25 mouse cellular contexts compared by ENCODE assay signal in genomic region chr2:71526595-71527322, GRCm38 (mm10). TPM values are rescaled to one million over a fixed set of nuclear protein-coding genes. Genes with fewer than 3 reads are reported as not detected.
A peak's percentile ranks its signal among the peaks of the same experiment; 100 is the strongest.
DNase-seq lines count a peak whose midpoint lies in the region; ATAC-seq lines count a peak whose summit lies in the region.
"Had no signal": no experiment of that assay in that cellular context is flagged by ENCODE, and none has a peak within 500 bp of the region (broad histone marks: within the 10 kb centered on the region; RNA-seq: fewer than 3 reads in every experiment).

No protein-coding gene starts in this region.

- peak; percentile 41 for DNase-seq in embryonic facial prominence, embryonic 10.5 days (ENCODE audit: low spot score)
- DNase-seq in forebrain, embryonic 11.5 days (ENCODE audit: low spot score), result no peak
- no peak for DNase-seq in heart, adult 11 months
- no peak for DNase-seq in retina, postnatal 1 day
- no peak for DNase-seq in gastrocnemius, postnatal 4 days (ENCODE audit: low spot score in 2 of 2)
- DNase-seq: adrenal gland, postnatal 25 days; cerebellum, adult 8-10 months; gastrocnemius, adult 2 months; heart, adult 18-20 months; kidney, adult 11 months; kidney, postnatal 10 days; layer of hippocampus, adult 9-11 months; spleen, adult 18-20 months; thymus, postnatal 14 days had no signal

- H3K36me3 ChIP-seq in megakaryocyte, embryonic 14.5 days (replicated peaks; ENCODE audit: low read length), result no peaks in the 10 kb centered on the region
- no peaks in the 10 kb centered on the region for H3K36me3 ChIP-seq in embryonic facial prominence, embryonic 10.5 days (replicated peaks)
- no peaks in the 10 kb centered on the region for H3K36me3 ChIP-seq in forebrain, embryonic 11.5 days (ENCODE audit: control insufficient read depth, insufficient read depth, low read length)
- H3K36me3 ChIP-seq in midbrain, embryonic 15.5 days (replicated peaks), result no peaks in the 10 kb centered on the region
- H3K36me3 ChIP-seq: limb, embryonic 13.5 days had no signal

- peaks cover 2% of the 10 kb centered on the region; the same call in 1 of the 2 replicates for H3K9me3 ChIP-seq in megakaryocyte, embryonic 14.5 days
- no peaks in the 10 kb centered on the region for H3K9me3 ChIP-seq in embryonic facial prominence, embryonic 10.5 days
- no peaks in the 10 kb centered on the region for H3K9me3 ChIP-seq in forebrain, embryonic 11.5 days (ENCODE audit: control insufficient read depth, low read length)
- no peaks in the 10 kb centered on the region for H3K9me3 ChIP-seq in midbrain, embryonic 15.5 days
- H3K9me3 ChIP-seq: limb, embryonic 13.5 days had no signal

- H3K9ac ChIP-seq in forebrain, embryonic 11.5 days (ENCODE audit: low read length), result peak overlapping the region; percentile 1; the same call in 1 of the 2 replicates
- H3K9ac ChIP-seq in midbrain, embryonic 15.5 days, result no peak overlapping the region
- H3K9ac ChIP-seq: limb, embryonic 13.5 days; liver, embryonic 14.5 days had no signal

- H3K4me3 ChIP-seq in megakaryocyte, embryonic 14.5 days (replicated peaks), result peak overlapping the region; percentile 11
- peak overlapping the region; percentile 65 for H3K4me3 ChIP-seq in embryonic facial prominence, embryonic 10.5 days
- peak overlapping the region; percentile 27 for H3K4me3 ChIP-seq in forebrain, embryonic 11.5 days (ENCODE audit: low read depth, low read length)
- peak overlapping the region; percentile 0; the same call in 1 of the 2 replicates for H3K4me3 ChIP-seq in midbrain, embryonic 15.5 days
- H3K4me3 ChIP-seq: gastrocnemius, adult 2 months; limb, embryonic 13.5 days had no signal

- H3K27ac ChIP-seq in embryonic facial prominence, embryonic 10.5 days (replicated peaks), result peak overlapping the region; percentile 89
- peak overlapping the region; percentile 42; the same call in 1 of the 2 replicates for H3K27ac ChIP-seq in forebrain, embryonic 11.5 days (ENCODE audit: low read depth, low read length)
- no peak overlapping the region for H3K27ac ChIP-seq in midbrain, embryonic 15.5 days
- H3K27ac ChIP-seq: gastrocnemius, adult 2 months; limb, embryonic 13.5 days; liver, embryonic 14.5 days had no signal

- WGBS in embryonic facial prominence, embryonic 10.5 days, result 2% methylated on average over 10 of the region's 10 CpGs
- 2% methylated on average over 10 of the region's 10 CpGs for WGBS in forebrain, embryonic 11.5 days
- 5% methylated on average over 10 of the region's 10 CpGs for WGBS in midbrain, embryonic 15.5 days

- peaks cover 92% of the 10 kb centered on the region for H3K27me3 ChIP-seq in megakaryocyte, embryonic 14.5 days (replicated peaks)
- H3K27me3 ChIP-seq in embryonic facial prominence, embryonic 10.5 days (replicated peaks; ENCODE audit: low read depth, poor library complexity, severe bottlenecking), result peaks cover 98% of the 10 kb centered on the region
- peaks cover 85% of the 10 kb centered on the region for H3K27me3 ChIP-seq in forebrain, embryonic 11.5 days (ENCODE audit: control insufficient read depth, insufficient read depth, low read length)
- H3K27me3 ChIP-seq in midbrain, embryonic 15.5 days (replicated peaks), result peaks cover 85% of the 10 kb centered on the region
- H3K27me3 ChIP-seq: Patski had no signal

- ATAC-seq in megakaryocyte, adult 5-6 weeks (ENCODE audit: poor library complexity, severe bottlenecking), result no peak
- no peak for ATAC-seq in forebrain, embryonic 11.5 days (replicated peaks; ENCODE audit: low FRiP score)
- ATAC-seq in midbrain, embryonic 15.5 days (replicated peaks), result no peak
- ATAC-seq: activated CD4-positive, CD25-positive, alpha-beta regulatory T cell, adult 4 months; lung, postnatal 0 days; Patski had no signal

- H3K4me1 ChIP-seq in megakaryocyte, embryonic 14.5 days, result peaks cover 48% of the 10 kb centered on the region
- peaks cover 81% of the 10 kb centered on the region for H3K4me1 ChIP-seq in embryonic facial prominence, embryonic 10.5 days
- H3K4me1 ChIP-seq in forebrain, embryonic 11.5 days (replicated peaks; ENCODE audit: control insufficient read depth, insufficient read depth, low read length), result peaks cover 11% of the 10 kb centered on the region; the same call in 1 of the 2 replicates
- H3K4me1 ChIP-seq in midbrain, embryonic 15.5 days, result peaks cover 18% of the 10 kb centered on the region

- peak overlapping the region; percentile 81 for H3K4me2 ChIP-seq in forebrain, embryonic 11.5 days (ENCODE audit: low read depth, low read length, severe bottlenecking)
- H3K4me2 ChIP-seq in midbrain, embryonic 15.5 days, result no peak overlapping the region
- H3K4me2 ChIP-seq: limb, embryonic 13.5 days had no signal

RNA-seq across cellular contexts. Expression of gene Dlx1, which starts 1.2 kb away (rescaled TPM):
- polyA plus RNA-seq in megakaryocyte, embryonic 14.5 days (2012; ENCODE audit: insufficient read depth, low replicate concordance), result 0.31 TPM in 1 of 2 replicates, not detected in the other
- total RNA-seq in megakaryocyte, adult 5-6 weeks (2015), result not detected in 2 replicates
- total RNA-seq in megakaryocyte, adult 5-6 weeks (2017), result not detected in 2 replicates
- 46.1 and 69.6 TPM in 2 replicates for polyA plus RNA-seq in embryonic facial prominence, embryonic 10.5 days (2016; fragmentation: Nextera tagmentation; extraction: Ambion mirVana)
- 118 and 133 TPM in 2 replicates for polyA plus RNA-seq in forebrain, embryonic 11.5 days (2014; fragmentation: Nextera tagmentation; extraction: Ambion mirVana)
- 44.3 and 55.9 TPM in 2 replicates for polyA plus RNA-seq in midbrain, embryonic 15.5 days (2015; fragmentation: Nextera tagmentation; extraction: Ambion mirVana)
- under 1 TPM in 1 of 2 experiments, not detected in 1; 0.10 TPM for total RNA-seq in gastrocnemius, postnatal 4 days (2021)
- total RNA-seq: hematopoietic stem cell, adult 5-6 weeks; megakaryocyte progenitor cell, adult 5-6 weeks had no signal
- polyA plus RNA-seq: activated CD4-positive, CD25-positive, alpha-beta regulatory T cell, adult 4 months; heart, embryonic 14.5 days; lung, postnatal 0 days had no signal

RNA-seq across cellular contexts. Expression of gene Dlx2, which starts 19.8 kb away (rescaled TPM):
- not detected in 2 replicates for polyA plus RNA-seq in megakaryocyte, embryonic 14.5 days (2012; ENCODE audit: insufficient read depth, low replicate concordance)
- total RNA-seq in megakaryocyte, adult 5-6 weeks (2015), result not detected in 2 replicates
- total RNA-seq in megakaryocyte, adult 5-6 weeks (2017), result not detected in 2 replicates
- 33.3 and 38.4 TPM in 2 replicates for polyA plus RNA-seq in embryonic facial prominence, embryonic 10.5 days (2016; fragmentation: Nextera tagmentation; extraction: Ambion mirVana)
- polyA plus RNA-seq in forebrain, embryonic 11.5 days (2014; fragmentation: Nextera tagmentation; extraction: Ambion mirVana), result 66.7 and 67.8 TPM in 2 replicates
- polyA plus RNA-seq in midbrain, embryonic 15.5 days (2015; fragmentation: Nextera tagmentation; extraction: Ambion mirVana), result 8.0 and 10.7 TPM in 2 replicates
- total RNA-seq in gastrocnemius, postnatal 4 days (2021), result under 1 TPM; 0.10 to 0.13 TPM
- total RNA-seq: gastrocnemius, adult 2 months; heart, adult 18-20 months; hematopoietic stem cell, adult 5-6 weeks; megakaryocyte progenitor cell, adult 5-6 weeks had no signal
- polyA plus RNA-seq: activated CD4-positive, CD25-positive, alpha-beta regulatory T cell, adult 4 months; lung, postnatal 0 days had no signal

Comparison
In these comparisons a context has a peak if more than half of its experiments do, and no peak if none do; other contexts are left out.
1. H3K4me3 ChIP-seq: peak in every context shown above with its lines; median percentile 65 in embryonic facial prominence, embryonic 10.5 days; 27 in forebrain, embryonic 11.5 days; 11 in megakaryocyte, embryonic 14.5 days; 0 in midbrain, embryonic 15.5 days.
2. RNA of gene Dlx1, which starts 1.2 kb away (polyA plus RNA-seq): 118 to 133 TPM in forebrain, embryonic 11.5 days, 46.1 to 69.6 TPM in embryonic facial prominence, embryonic 10.5 days and 44.3 to 55.9 TPM in midbrain, embryonic 15.5 days; 0.31 TPM in megakaryocyte, embryonic 14.5 days; every median in the first group is over 10 times any median in the second.